Mouse (Mus musculus) midbrain, postnatal 0 days (tissue): Measurements from ENCODE around the gene Tor3a. TPM values are rescaled to one million over a fixed set of nuclear protein-coding genes. Genes with fewer than 3 reads are reported as not detected.

Experiments
- ATAC-seq: fragments of 200-750 bp; cut with Nextera tagmentation; 2 replicates; pipeline ENCODE4 v1.8.0; 2017; ENCODE audit warnings: moderate number of reproducible peaks, mild to moderate bottlenecking, moderate TSS enrichment, moderate library complexity; ENCODE audit not compliant: low FRiP score
- DNase-seq: peaks from one replicate; pipeline ENCODE4 v3.0.0-alpha.2; 2015; ENCODE audit warnings: low spot score
- H3K27ac ChIP-seq: fragments of 300-500 bp; sonication (generic); 2 replicates; pipeline ENCODE4 v1.5.1; 2014; ENCODE audit warnings: low read depth, mild to moderate bottlenecking, low read length, mixed read lengths
- H3K27me3 ChIP-seq: fragments of 300-500 bp; sonication (generic); 2 replicates; pipeline ENCODE4 v1.6.1; 2014; ENCODE audit warnings: low read length, control low read depth, mixed read lengths; ENCODE audit not compliant: insufficient read depth
- H3K36me3 ChIP-seq: fragments of 300-500 bp; sonication (generic); 2 replicates; pipeline ENCODE4 v1.6.1; 2014; ENCODE audit warnings: low read length, control low read depth, mixed read lengths; ENCODE audit not compliant: insufficient read depth
- H3K4me1 ChIP-seq: fragments of 300-500 bp; sonication (generic); 2 replicates; pipeline ENCODE4 v1.6.1; 2014; ENCODE audit warnings: mild to moderate bottlenecking, control low read depth, antibody characterized with exemption, low read length, mixed read lengths; ENCODE audit not compliant: insufficient read depth
- H3K4me2 ChIP-seq: fragments of 300-500 bp; sonication (generic); 2 replicates; pipeline ENCODE4 v1.6.1; 2014; ENCODE audit warnings: low read depth, mild to moderate bottlenecking, low read length, mixed read lengths; ENCODE audit not compliant: poor library complexity, severe bottlenecking
- H3K4me3 ChIP-seq: fragments of 300-500 bp; sonication (generic); 2 replicates; pipeline ENCODE4 v1.5.1; 2014; ENCODE audit warnings: low read depth, mild to moderate bottlenecking, low read length, moderate library complexity
- H3K9ac ChIP-seq: fragments of 300-500 bp; sonication (generic); replicated peaks from 2 replicates; pipeline ENCODE4 v1.6.1; 2014; ENCODE audit warnings: mild to moderate bottlenecking, low read length, moderate library complexity, mixed read lengths; ENCODE audit not compliant: poor library complexity, severe bottlenecking
- H3K9me3 ChIP-seq: fragments of 300-500 bp; sonication (generic); 2 replicates; pipeline ENCODE4 v1.6.1; 2016; ENCODE audit warnings: low read length, control low read depth
- CTCF ChIP-seq: IDR thresholded peaks from 2 replicates; pipeline ENCODE4 v1.5.1; 2016; ENCODE audit warnings: antibody characterized with exemption, mild to moderate bottlenecking
- WGBS: fragments of 180-500 bp; shearing (Covaris S2); extraction: QIAGEN DNeasy Blood & Tissue Kit; methylation state at CpG from one replicate; pipeline ENCODE4 v1.1.7; 2014; 5-methylcytosine and 5-hydroxymethylcytosine counted together
- polyA plus RNA-seq: library from polyadenylated mRNA; unstranded; fragments of >200 nt; fragmentation: Nextera tagmentation; extraction: Ambion mirVana; gene quantifications from 2 replicates; pipeline ENCODE4 v1.2.1, GENCODE M21; 2015
- total RNA-seq: library from RNA; depleted of rRNA; stranded (reverse); fragments of >200 nt; gene quantifications from 2 replicates; pipeline ENCODE4 v1.2.3, GENCODE M21; 2014; rRNA removed

The Tor3a gene
- 2.6 and 3.3 TPM in 2 replicates for total RNA-seq
- polyA plus RNA-seq: 3.1 and 3.5 TPM in 2 replicates

GRCm38 (mm10) chr1:156674195-156675000 is at the start of gene Tor3a:
Tor3a (minus strand) TSS chr1:156674356.
- Histone ChIP-seq H3K4me1 (peaks cover 7% of the 10 kb centered on the region; the same call in 1 of the 2 replicates), H3K27me3 (no peaks in the 10 kb centered on the region), H3K9me3 (no peaks in the 10 kb centered on the region), H3K27ac (no peak within 1 kb of the TSS), H3K9ac (peak within 1 kb of the TSS; percentile 42), H3K4me2 (peak within 1 kb of the TSS; percentile 95), H3K36me3 (0 out of 2 replicates have a peak, but pooled peaks cover under 1% of the 10 kb centered on the region), H3K4me3 (peak within 1 kb of the TSS; percentile 45)
- peak; percentile 64 for DNase-seq
- peak; percentile 55; the same call in 1 of the 2 replicates for ATAC-seq
- WGBS: 10% methylated on average over 37 of the region's 37 CpGs
- TF ChIP-seq CTCF: no peak

DNA sequence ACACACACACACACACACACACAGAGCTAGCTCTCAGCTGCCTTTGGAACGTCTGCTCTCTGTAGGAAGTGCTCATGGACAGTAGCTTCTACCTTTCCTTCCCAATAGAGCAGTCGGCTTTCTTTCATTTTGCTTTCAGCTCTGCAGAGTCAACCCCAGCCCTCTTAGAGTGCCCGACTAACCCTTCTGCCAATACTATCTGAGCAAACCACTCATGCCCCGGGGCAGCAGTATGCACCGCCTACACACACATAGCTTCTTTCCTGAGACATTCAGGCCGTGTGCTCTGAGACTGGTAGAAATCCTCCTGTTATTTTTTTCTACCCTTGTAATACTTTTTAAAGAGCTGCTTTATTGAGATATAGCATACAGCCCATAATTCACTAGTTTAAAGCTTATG is 47.9 kb upstream of the Tor3a start:
- H3K4me3 ChIP-seq: no peak overlapping the region
- H3K9me3 ChIP-seq: no peaks in the 10 kb centered on the region
- H3K36me3 ChIP-seq: no peaks in the 10 kb centered on the region
- H3K9ac ChIP-seq: no peak overlapping the region
- DNase-seq: no peak
- 57% methylated on average over 6 of the region's 6 CpGs for WGBS
- no peaks in the 10 kb centered on the region for H3K27me3 ChIP-seq
- ATAC-seq: no peak
- TF ChIP-seq CTCF: no peak
- no peak overlapping the region for H3K4me2 ChIP-seq
- H3K4me1 ChIP-seq: 0 out of 2 replicates have a peak, but pooled peaks cover 3% of the 10 kb centered on the region
- no peak overlapping the region for H3K27ac ChIP-seq

- no peak overlapping the region for H3K27ac ChIP-seq
- H3K9me3 ChIP-seq: no peaks in the 10 kb centered on the region
- H3K9ac ChIP-seq: no peak overlapping the region
- no peaks in the 10 kb centered on the region for H3K36me3 ChIP-seq
- H3K4me1 ChIP-seq: 0 out of 2 replicates have a peak, but pooled peaks cover 3% of the 10 kb centered on the region
- ATAC-seq (no peak), DNase-seq (no peak)
- no peaks in the 10 kb centered on the region for H3K27me3 ChIP-seq
- TF ChIP-seq CTCF: no peak
- H3K4me2 ChIP-seq: 0 out of 2 replicates have a peak overlapping the region, but pooled peaks have one; percentile 71
- WGBS: 43% methylated on average over 4 of the region's 4 CpGs
- no peak overlapping the region for H3K4me3 ChIP-seq
These were observed 45.9 kb upstream of the Tor3a start for GRCm38 (mm10) chr1:156720046-156720445.

DNA sequence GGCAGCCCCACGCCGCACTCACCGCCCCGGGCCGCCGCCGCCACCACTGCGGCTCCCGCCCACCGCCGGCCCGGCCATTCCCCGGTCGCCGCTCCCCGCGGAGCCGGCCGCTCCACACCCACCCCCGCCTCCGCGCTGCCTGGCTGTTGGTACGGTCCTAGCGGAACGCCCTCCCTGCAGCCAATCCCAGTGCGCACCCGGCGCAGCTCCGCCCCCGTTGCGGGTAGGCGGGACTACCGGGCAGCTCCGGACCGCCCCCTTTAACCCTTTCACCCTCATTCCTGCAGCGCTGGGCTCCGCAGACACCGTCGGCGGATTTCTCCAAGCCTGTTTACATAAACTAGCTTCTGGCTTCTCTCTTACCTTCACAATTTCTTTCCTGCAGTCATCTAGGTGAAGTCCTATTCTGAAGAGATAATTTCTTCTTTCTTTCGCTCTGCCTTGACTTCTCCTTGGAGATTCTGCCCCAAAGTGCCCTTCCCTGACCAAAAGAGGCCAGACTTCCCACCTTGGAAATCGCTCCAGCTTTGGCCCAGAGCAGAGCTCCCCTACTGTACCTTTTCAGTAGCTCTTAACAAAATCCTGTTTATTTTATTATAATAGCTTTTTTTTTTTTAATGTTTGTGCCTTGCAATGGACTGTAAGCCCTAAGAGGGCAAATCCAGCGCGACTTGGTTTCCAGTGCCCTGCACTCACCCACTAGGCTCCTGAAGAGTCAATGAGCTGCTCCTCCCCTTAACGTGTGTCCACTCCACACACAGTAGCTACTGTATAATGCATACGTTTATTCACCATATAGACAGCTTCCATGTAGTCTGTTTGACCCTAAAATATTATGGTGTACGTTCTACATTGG is 45.0 kb upstream of the Tor3a start, which contains the start of gene Fam20b:
Fam20b (minus strand) TSS at position 137 of the 856 bp plus-strand sequence.
- Histone ChIP-seq H3K27ac (peak within 1 kb of the TSS; percentile 92), H3K4me3 (peak within 1 kb of the TSS; percentile 86), H3K9me3 (no peaks in the 10 kb centered on the region), H3K27me3 (no peaks in the 10 kb centered on the region), H3K36me3 (no peaks in the 10 kb centered on the region), H3K4me2 (peak within 1 kb of the TSS; percentile 71), H3K4me1 (0 out of 2 replicates have a peak, but pooled peaks cover 3% of the 10 kb centered on the region), H3K9ac (peak within 1 kb of the TSS; percentile 90)
- peak; percentile 21; the same call in 1 of the 2 replicates for TF ChIP-seq CTCF
- under 1% methylated on average over 28 of the region's 47 CpGs for WGBS
- DNase-seq (peak; percentile 97), ATAC-seq (peak; percentile 98)

GRCm38 (mm10) chr1:156718286-156718949 is 44.3 kb upstream of the Tor3a start:
- no peaks in the 10 kb centered on the region for H3K27me3 ChIP-seq
- WGBS: under 1% methylated on average over 40 of the region's 73 CpGs
- H3K27ac ChIP-seq: peak overlapping the region; percentile 92
- peak overlapping the region; percentile 90 for H3K9ac ChIP-seq
- H3K4me2 ChIP-seq: peak overlapping the region; percentile 71
- H3K4me1 ChIP-seq: 0 out of 2 replicates have a peak, but pooled peaks cover 3% of the 10 kb centered on the region
- TF ChIP-seq CTCF: peak; percentile 37
- DNase-seq: peak; percentile 57
- peak; percentile 86 for ATAC-seq
- no peaks in the 10 kb centered on the region for H3K9me3 ChIP-seq
- H3K36me3 ChIP-seq: no peaks in the 10 kb centered on the region
- peak overlapping the region; percentile 86 for H3K4me3 ChIP-seq
